Mouse (Mus musculus) heart, postnatal 14 days (tissue): ENCODE data around the gene Slc35g3. TPM values are rescaled to one million over a fixed set of nuclear protein-coding genes. Genes with fewer than 3 reads are reported as not detected.

Experiments used
- DNase-seq, 2 experiments: peaks; one replicate each; pipeline ENCODE4 v3.0.0; 2021 to 2022
- intact Hi-C: fragments of 180-260 bp; cut with DNase I; formaldehyde crosslinking; loops from one replicate; pipeline ENCODE4 v1.15.1; 2025
- long read RNA-seq, 2 experiments: library from polyadenylated mRNA; stranded (forward); transcript quantifications; one replicate each; pipeline ENCODE4 v2.0.0; 2021
- total RNA-seq, 2 experiments: library from RNA; stranded (reverse); gene quantifications; 2 replicates each; pipeline ENCODE4 v1.2.3; 2021

Gene Slc35g3
- under 1 TPM in 1 of 2 experiments, not detected in 1; 0.12 TPM for total RNA-seq
- long read RNA-seq, experiment 1: 0 reads
- long read RNA-seq, experiment 2: 0 reads

GRCm38 (mm10) chr11:69761868-69762267 is at the start of gene Slc35g3:
Slc35g3 (minus strand) TSS chr11:69761968.
- no peak for DNase-seq
- intact Hi-C loops: no loop called here

GRCm38 (mm10) chr11:69810280-69810679 is 48.5 kb upstream of the Slc35g3 start:
- intact Hi-C loops: no loop called here
- DNase-seq: no peak

- intact Hi-C loops: no loop called here
- no peak for DNase-seq
Observed at GRCm38 (mm10) chr11:69807641-69808040, 45.9 kb upstream of the Slc35g3 start.

DNA sequence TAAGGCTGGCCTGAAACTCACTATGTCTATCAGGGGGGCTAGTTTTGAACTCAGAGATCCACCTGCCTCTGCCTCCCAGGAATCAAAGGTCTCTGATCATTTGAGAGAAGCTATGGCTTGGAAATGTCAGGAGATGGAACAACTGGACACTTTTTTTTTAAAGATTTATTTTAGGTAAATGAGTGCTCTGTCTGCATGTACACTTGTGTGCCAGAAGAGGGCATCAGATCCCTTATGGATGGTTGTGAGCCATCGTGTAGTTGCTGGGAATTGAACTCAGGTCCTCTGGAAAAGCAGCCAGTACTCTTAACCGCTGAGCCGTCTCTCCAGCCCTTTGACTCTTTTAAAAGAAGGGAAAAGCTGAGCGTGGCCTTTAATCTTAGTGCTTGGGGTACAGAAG is 44.6 kb upstream of the Slc35g3 start:
- DNase-seq: no peak
- intact Hi-C loops: no loop called here

DNA sequence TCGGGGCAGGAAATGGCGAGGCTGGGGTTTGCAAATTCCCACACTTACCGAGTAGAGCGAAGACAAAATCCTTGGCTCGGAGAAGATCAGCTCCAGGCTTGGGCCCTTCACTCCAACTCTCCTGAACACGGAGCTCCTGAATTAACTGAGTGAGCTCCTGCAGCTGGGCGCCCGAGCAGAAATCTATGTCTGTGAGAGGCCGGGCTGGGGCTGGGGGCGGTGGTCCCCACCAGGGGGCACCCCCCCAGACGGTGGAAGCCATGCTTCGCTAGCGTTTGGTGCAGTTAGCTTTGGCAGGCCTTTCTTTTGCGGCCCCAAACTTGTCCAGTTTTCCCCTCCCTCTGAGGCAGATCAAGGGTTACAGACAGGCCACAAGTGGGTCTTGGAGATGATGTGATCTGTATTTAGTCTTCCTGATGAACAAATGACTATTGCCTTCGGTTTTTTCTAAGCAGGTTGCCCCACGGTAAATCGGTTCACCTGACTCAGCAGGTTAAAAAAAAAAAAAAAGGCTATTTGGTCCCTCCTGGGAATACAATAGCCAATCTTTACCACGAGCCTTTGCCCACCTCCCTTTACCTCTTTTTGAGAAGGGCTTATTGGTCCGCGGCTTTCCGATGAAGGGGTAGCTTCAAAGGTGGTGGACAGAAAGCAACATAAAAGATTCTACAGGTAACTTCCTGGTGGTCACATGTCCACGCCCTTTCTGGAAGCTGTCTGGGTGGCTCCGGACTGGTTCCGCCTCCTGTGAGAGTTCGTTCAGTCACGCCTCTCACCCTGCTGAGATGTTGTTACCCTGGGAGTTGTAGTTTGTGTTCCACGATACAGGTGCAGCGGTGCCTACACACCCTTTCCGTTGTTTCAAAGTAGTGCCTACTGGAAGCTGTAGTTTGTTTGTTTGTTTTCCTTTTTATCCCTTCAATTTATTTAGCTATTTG is 43.5 kb upstream of the Slc35g3 start, which contains the start of gene Tmem102:
TSS of gene Tmem102 (minus strand) at position 653 of the 938 bp plus-strand sequence.
- DNase-seq: peak in 1 of 2 experiments; percentile 19
- intact Hi-C loops: no loop called here

- intact Hi-C loops: no loop called here
Observed at GRCm38 (mm10) chr11:69804652-69804940, 42.8 kb upstream of the Slc35g3 start.

DNA sequence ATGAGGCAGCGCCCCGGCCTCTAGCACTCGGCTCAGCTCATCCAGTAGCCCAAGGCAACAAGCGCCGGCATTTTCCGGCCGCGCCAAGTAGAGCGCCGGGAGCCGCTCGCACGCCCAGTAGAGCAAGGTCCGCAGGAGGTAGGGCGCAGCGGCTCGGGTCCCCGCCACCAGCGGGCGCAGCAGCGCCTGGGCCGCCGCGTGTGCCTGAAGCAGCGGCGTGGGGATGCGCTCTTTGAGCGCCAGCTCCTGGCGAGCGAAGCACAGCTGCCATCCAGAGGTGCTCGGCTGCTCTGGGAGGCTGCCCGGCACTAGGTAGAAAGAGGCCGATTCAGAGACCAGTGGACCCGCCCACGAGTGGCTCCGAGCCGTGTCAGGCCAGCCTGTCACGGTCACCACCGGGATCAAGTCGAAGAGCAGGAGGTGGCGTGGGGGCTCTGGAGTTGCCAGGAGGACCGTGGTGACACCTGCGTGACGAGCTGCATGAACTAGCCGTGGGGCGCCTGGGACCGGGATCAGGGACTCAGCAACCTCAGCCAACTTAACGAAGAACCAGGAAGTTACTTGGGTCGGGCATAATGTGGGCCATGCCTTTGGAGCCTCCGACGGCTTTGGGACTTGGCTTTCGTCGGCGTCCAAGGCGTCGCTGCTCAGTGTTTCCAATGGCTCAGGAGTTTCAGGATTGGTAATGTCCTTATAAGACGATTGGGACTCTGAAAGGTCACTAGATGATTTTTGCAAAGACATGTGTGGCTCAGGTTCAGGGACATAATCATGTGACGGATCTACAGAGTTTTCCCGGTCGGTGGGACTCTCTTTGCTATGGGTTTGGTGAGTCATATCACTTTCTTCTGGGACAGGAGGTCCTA is 42.3 kb upstream of the Slc35g3 start:
- intact Hi-C loops: loop anchor here (2.0 kb wide), 3 partner anchors 33 to 73 kb away; partner anchors contain the start of genes Nlgn2 and Polr2a
- peak; percentile 84 to 86 for DNase-seq

More at GRCm38 (mm10) chr11:69804652-69804940, 42.8 kb upstream of the Slc35g3 start:
- DNase-seq: peak in 1 of 2 experiments; percentile 46

DNA sequence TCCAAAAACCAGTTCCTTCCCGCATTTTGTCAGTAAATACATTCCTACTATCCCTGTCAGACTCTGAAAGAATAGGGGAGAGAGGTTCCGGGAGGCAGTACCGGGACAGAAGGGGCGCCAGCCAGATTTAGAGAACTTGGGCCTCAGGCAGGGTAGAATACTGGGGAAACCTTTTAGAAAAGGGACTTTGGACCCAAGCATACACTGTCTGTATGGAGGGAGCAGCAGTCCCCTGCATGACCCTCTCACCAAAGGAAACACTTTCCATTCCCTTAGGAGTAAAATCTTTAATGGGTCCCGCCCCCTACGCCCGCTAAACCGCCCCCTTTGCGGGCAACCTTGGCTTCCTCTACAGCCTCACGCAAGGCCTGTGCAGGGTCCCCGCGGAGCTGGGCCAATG is 41.6 kb upstream of the Slc35g3 start:
- intact Hi-C loops: loop anchor here (2.0 kb wide), 3 partner anchors 33 to 73 kb away; partner anchors contain the start of genes Nlgn2 and Polr2a
- DNase-seq: no peak

DNA sequence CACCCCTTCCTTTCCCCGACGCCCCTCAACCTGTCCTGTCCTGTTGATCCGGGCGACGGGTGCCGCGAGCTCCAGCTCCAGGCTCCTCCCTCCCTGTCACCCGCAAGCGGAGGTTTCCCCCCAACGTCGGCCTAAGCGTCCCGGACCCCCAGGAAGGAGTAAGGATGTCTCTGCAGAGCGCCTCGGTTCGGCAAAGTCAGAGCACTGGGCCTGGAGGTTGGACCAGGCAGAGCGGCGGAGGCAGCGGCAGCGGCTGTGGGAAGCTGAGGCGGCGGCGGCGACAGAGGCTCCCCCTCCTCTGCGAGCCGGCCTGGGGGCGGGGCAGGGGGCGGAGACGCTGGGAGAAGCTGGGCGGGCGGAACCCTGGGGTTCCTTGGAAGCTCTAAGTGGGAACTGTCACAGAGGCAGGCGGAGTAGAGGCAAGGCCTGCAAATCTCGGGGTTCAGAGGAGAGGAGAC is 40.9 kb upstream of the Slc35g3 start:
- peak; percentile 92 to 93 for DNase-seq
- intact Hi-C loops: loop anchor here (2.0 kb wide), 3 partner anchors 34 to 74 kb away; partner anchors contain the start of genes Nlgn2 and Polr2a

- intact Hi-C loops: no loop called here
- peak in 1 of 2 experiments; percentile 18 for DNase-seq
Observed at GRCm38 (mm10) chr11:69801379-69801977, 39.7 kb upstream of the Slc35g3 start, which contains the start of gene Fgf11. Fgf11 (minus strand) TSS chr11:69801857.

DNA sequence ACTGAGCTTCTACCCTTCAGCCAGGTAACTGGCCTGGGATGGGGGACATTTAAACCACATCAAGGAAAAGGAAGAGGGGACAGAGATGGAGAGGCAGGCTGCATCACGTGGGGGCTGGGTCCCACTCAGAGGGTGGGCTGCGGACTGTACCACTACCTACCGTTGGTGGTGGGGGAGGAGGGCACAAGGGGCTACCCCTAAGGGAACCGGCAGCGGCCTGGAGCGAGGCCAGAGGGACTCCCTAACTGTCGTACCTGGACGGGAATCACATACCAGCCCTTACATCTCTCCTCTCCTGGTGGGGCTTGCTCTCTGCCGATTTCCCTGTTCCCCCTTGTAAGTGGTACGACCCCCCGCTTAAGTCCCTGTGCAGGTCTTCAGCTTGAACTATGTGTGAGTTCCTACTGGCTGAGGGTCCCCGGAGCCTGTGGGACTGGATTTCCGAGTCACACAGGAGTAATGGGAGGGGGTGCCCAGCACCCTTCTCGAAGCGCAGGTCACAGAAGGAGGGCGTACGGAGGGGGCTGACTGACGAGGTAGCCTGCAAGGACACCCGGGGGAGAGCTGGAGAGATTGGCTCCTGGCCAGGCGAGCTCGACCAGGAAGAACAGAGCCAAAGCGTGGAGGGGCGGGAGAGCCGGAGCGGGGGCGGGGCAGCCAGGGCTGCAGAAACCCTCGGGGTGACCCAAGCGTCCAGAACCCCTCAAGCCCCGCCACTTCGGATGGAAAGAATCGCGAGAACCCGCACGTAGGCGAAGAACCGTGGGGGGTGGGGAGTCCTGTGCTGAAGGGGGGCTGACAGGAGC is 38.8 kb upstream of the Slc35g3 start:
- DNase-seq: peak; percentile 57 to 69
- intact Hi-C loops: no loop called here

DNA sequence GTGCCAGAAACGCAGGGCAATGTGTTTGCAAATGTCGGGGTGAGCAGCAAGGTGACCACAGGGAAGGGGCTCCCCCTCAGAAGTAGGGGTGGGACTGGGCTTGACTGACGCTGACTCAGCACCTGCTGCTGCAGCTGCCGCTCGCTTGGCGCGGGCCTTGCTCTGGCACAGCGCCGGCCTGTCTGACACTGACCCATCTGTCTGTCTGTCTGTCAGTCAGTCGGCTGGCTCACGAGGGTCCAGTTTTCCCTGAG is 38.3 kb upstream of the Slc35g3 start:
- intact Hi-C loops: no loop called here
- DNase-seq: peak in 1 of 2 experiments; percentile 21

GRCm38 (mm10) chr11:69799394-69800137 is 37.8 kb upstream of the Slc35g3 start:
- DNase-seq: no peak
- intact Hi-C loops: no loop called here

DNA sequence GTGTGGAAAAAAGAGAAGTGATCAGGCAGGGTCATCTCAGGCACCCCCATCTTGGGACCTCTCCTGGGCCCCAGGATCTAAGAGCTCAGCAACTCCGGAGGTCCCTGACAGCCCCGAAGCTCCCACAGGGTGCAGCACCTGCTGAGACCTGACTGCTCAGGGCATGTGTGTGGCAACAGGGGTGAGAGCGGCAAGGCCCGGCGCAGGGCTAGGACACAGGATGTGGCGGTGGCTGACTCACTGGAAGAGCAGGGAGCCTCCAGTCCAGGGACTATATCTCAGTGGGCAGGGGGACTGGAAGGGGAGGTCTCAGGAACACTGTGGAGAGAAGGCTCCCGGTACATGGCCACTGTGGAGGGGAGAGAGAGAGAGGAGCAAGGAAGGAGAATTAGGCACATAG is 36.2 kb upstream of the Slc35g3 start:
- intact Hi-C loops: no loop called here

DNA sequence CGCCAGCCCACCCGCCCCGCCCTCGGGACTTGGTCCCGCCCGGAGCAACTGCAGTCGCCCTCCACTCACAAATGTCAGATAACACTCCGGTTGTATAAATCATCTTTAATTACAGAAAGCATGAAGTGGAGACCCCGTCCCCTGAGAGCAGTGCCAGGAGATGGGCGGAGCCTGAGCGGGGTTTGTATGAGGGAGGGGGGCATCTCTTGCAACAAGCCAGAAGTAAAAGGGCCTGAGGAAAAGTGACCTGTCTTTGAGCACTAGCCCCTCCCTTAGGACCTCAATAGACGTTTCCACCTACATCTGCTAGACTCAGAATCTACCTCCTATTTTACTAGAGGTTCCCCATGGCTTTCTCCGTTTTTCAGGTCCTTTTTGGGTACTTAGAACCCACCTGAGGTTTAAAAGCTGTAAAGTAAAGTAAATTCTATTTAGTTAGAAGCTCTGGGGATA is 34.2 kb upstream of the Slc35g3 start:
- intact Hi-C loops: loop anchor here (2.0 kb wide), 1 partner anchor 29 kb away; no protein-coding TSS in a partner anchor
- no peak for DNase-seq

More for the DNA sequence above, 36.2 kb upstream of the Slc35g3 start:
- no peak for DNase-seq

GRCm38 (mm10) chr11:69795168-69795982 is 33.6 kb upstream of the Slc35g3 start, which contains the start of gene Chrnb1:
Chrnb1 (minus strand) TSS chr11:69795943.
- peak; percentile 93 for DNase-seq
- intact Hi-C loops: loop anchor here (2.0 kb wide), 1 partner anchor 29 kb away; no protein-coding TSS in a partner anchor

- DNase-seq: no peak
- intact Hi-C loops: no loop called here
Observed at GRCm38 (mm10) chr11:69793429-69793828, 31.7 kb upstream of the Slc35g3 start.

DNA sequence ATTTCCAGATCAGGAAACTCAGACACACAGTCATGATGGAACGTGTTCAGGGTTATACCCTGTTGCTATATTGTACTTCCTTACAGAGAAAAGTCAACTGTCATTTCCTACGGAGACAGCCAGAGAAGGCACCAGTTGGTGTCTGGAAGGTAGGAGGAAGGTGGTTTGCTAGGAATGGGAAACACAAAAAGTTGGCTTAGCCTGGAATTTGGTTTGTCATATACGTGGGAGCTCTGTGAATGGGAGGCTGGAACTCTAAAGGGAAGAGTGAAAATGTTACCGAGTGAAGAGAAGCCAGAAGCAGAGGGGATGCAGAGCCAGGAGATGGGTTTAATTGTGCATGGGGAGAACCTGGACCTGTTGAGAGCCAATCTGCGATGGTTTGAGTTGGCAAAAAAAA is 29.7 kb upstream of the Slc35g3 start:
- intact Hi-C loops: no loop called here
- DNase-seq: no peak
